Mouse (Mus musculus): ENCODE measurements around the gene Gm21974. TPM values are rescaled to one million over a fixed set of nuclear protein-coding genes. Genes with fewer than 3 reads are reported as not detected.

Gm21974 gene
- total RNA-seq, 1 experiment from 2014 or later: not detected

- ATAC-seq (ENCODE audit: extremely low read depth, insufficient number of reproducible peaks, low FRiP score, poor library complexity, severe bottlenecking): no peak
Observed at GRCm38 (mm10) chr7:127887191-127887590, 8.1 kb downstream of the Gm21974 start.

- no peak for ATAC-seq (ENCODE audit: extremely low read depth, insufficient number of reproducible peaks, low FRiP score, poor library complexity, severe bottlenecking)
Observed at GRCm38 (mm10) chr7:127886551-127886950, 8.7 kb downstream of the Gm21974 start.

DNA sequence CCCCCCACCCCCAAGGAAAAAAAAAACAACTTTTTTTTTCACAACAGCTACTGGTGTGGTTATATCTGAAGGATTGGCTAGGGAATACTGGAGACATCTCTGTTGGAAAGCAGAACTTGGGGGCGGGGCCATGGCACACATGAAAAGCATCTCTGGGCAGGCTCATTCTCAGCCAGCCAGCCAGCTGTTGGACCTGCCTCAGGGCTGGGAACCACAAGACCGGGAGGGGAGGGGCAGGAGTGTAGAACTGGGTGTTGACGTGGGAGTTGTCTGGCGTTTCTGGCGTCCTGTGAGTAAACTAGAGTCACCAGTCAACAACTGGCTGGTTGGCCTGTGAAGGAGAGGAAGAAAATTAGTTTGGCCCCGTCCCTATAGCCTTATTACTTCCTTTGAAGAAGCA lies 9.3 kb downstream of the Gm21974 start:
- no peak for ATAC-seq (ENCODE audit: extremely low read depth, insufficient number of reproducible peaks, low FRiP score, poor library complexity, severe bottlenecking)

- no peak for ATAC-seq (ENCODE audit: extremely low read depth, insufficient number of reproducible peaks, low FRiP score, poor library complexity, severe bottlenecking)
Observed at GRCm38 (mm10) chr7:127880431-127880830, 14.8 kb downstream of the Gm21974 start.

- no peak for ATAC-seq (ENCODE audit: extremely low read depth, insufficient number of reproducible peaks, low FRiP score, poor library complexity, severe bottlenecking)
Observed at GRCm38 (mm10) chr7:127879301-127879700, 16.0 kb downstream of the Gm21974 start.

DNA sequence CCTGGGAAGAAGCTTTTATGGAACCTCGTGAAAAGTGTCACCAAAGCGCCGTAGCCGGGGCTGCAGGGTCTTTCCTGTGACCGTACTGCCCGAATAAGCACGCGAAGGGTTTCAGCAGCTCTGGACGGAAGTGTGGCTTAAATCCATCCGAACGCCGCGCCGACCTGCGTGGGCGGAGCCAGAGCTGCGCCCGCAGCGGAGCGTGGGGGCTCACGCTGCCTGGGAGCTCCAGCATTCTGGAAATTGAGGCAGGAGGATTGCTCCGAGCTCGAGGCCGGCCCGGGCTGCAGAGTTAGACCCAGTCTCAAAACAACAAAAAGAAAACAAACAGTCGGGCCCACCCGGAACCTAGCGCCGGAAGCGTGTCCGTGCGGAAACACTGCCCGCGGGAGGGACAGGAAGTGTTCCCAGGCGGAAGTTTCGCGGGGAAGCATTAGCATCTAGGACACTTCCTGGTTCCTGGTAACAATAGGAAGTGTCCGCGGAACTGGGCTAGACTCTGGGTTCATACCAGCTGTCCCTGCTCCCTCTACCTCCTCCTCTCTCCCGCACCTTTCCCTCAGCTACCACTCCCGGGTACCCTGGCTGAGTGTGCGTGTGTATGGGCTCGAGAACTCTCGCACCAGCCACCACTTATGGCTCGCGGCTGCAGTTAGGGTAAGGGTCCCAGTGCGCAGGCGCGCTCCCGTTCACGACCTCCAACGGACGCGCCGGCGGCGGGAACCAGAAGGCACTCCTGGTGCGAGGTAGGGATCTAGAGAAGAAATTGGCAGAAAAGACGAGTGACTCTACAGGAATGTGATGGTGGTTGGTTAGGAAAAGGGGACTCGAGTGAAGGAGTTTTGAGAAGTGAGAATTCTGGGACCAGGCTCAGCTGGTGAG lies 18.5 kb downstream of the Gm21974 start, which contains the start of gene Zfp668:
Gene Zfp668 (minus strand): TSS at position 362 of the 882 bp plus-strand sequence.
- peak; percentile 65 for ATAC-seq (ENCODE audit: extremely low read depth, insufficient number of reproducible peaks, low FRiP score, poor library complexity, severe bottlenecking)

DNA sequence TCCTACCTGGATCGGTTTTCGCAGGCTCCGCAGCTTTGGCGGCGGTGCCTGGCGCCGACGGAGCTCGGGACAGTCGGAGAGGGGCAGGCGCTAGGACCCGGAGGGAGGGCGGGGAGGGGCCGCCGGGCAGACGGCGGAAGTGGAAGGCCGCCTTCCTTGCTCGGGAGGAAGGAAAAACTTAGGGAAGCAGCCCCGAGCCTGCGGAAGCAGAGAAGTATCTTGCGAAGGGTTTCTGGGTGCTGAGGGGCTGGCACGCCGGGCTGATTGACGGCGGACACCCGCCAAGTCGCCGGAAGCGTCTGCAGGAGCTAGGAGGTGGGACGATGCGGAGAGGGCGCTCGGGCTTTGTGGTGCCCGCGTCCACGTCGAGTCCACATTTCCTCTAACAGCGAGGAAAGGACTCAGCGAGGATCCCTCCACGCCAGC lies 19.2 kb downstream of the Gm21974 start, which contains the start of gene Zfp646:
Gene Zfp646 (plus strand): TSS at position 181 of the 426 bp plus-strand sequence.
- peak; percentile 33 for ATAC-seq (ENCODE audit: extremely low read depth, insufficient number of reproducible peaks, low FRiP score, poor library complexity, severe bottlenecking)

- peak; percentile 59 for ATAC-seq (ENCODE audit: extremely low read depth, insufficient number of reproducible peaks, low FRiP score, poor library complexity, severe bottlenecking)
Observed at GRCm38 (mm10) chr7:127875627-127876001, 19.6 kb downstream of the Gm21974 start.

DNA sequence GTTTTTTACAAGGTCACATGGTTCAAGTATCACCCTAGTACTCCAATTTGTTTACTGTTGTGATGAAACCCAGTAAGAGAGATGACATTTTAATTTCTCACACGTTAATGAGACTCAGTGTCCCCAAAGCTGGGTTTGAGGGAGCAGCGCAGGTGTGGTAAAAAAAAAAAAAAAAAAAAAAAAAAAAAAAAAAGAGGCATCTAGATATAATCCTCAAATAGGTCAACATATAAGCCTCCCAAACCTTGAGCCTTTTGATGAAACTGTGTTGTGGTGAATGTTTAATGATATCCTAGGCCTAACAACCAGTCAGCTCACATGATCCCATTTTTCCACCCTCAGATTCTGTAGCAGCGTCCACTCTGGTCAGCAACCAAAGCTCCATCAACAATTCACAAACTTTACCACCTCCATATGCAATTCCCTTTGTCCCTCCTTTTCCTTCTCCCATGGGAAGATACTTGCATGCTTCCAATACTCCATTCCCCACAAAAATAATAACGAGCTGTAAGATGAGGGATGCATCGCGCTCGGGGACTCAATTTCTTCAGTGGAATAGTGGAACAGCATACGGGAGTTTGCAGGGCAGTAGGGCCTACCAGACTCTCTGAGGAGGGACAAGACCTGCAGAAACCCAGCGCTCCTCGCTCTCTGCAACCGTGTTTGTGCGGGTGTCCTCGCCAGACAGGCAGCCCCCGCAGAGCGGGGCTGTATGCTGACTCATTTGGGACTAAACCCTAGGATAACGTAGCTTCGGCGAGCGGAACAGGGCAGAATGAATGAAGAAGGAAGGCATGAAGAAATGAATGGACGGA lies 20.2 kb downstream of the Gm21974 start:
- no peak for ATAC-seq (ENCODE audit: extremely low read depth, insufficient number of reproducible peaks, low FRiP score, poor library complexity, severe bottlenecking)

GRCm38 (mm10) chr7:127870136-127870821 lies 25.0 kb downstream of the Gm21974 start:
- ATAC-seq (ENCODE audit: extremely low read depth, insufficient number of reproducible peaks, low FRiP score, poor library complexity, severe bottlenecking): no peak

GRCm38 (mm10) chr7:127869149-127869810 lies 26.0 kb downstream of the Gm21974 start:
- ATAC-seq (ENCODE audit: extremely low read depth, insufficient number of reproducible peaks, low FRiP score, poor library complexity, severe bottlenecking): no peak

DNA sequence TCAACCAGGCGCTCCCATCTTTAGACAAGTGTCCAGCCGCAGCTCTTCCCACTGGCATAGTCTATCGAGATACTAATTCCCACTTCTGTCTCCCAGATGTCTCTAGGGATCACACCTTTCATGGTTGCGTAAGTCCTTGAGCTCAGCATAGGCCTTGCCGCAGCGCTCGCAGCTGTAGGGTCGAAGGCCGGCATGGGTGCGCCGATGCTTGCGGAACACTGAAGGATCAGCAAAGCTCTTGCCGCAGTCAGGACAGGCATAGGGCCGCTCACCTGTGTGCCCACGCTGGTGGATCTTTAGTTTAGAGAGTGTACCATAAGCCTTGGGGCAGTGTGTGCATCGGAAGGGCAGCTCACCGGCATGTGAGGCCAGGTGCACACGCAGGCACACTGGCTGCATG lies 27.6 kb downstream of the Gm21974 start:
- ATAC-seq (ENCODE audit: extremely low read depth, insufficient number of reproducible peaks, low FRiP score, poor library complexity, severe bottlenecking): no peak

- no peak for ATAC-seq (ENCODE audit: extremely low read depth, insufficient number of reproducible peaks, low FRiP score, poor library complexity, severe bottlenecking)
Observed at GRCm38 (mm10) chr7:127866434-127866833, 28.8 kb downstream of the Gm21974 start.

DNA sequence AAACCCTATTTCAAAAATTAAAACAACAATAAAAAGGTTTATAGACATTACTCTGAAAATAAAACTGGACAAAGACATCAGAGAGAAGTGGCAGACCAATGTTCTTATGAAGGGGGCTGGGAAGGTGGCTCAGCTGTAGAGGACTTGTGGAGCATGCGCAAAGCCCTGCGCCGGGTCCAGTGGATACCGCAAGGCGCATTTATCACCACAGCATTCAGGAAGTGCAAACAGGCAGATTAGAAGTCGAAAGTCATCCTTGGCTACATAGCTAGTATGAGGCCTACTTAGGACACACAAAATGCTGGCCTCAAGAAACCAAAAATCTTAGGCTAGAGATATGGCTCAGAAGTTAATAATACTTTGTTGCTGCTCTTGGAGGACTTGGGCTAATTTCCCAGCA lies 37.0 kb downstream of the Gm21974 start:
- no peak for ATAC-seq (ENCODE audit: extremely low read depth, insufficient number of reproducible peaks, low FRiP score, poor library complexity, severe bottlenecking)

GRCm38 (mm10) chr7:127850906-127851305 lies 44.3 kb downstream of the Gm21974 start:
- no peak for ATAC-seq (ENCODE audit: extremely low read depth, insufficient number of reproducible peaks, low FRiP score, poor library complexity, severe bottlenecking)

DNA sequence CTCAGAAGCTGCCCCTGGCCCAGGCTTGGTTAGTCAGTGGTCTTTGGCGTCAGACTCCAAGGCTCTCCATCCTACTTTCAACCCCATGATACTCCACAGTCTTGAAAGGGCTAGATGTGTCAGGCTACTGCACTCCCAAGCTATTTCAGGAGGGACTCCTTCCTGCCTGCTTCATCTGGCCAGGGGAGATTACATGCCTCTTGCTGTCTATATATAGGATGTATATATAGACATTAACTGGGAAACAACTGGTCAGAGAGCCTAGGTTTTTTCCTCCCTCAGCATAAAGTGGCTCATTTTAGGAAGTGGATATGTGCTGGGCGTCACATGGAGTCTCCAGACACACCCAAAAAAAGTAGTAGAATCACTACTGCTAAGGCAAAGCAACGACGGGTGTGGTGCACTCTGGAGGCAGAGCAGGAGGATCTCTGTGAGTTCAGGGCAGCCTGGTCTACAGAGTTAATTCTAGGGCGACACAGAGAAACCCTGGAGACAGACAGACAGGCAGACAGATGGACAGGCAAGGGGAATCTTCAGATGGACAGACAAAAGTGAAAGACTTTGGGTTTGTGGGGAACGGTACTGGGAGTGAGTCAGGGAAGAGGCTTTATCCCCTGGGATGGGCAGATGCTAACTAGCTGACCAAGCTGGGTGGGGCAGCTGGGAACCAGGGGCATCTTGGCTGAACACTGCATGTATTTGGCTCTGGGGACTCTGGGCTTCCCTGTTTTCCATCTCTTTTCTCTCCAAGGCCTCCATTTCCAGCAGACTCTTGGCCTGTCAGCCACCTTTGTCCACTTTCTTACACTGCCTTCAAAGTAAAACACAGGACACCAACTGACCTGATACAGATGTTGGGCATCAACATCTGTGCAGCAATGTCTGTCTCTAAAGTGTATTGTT lies 45.0 kb downstream of the Gm21974 start:
- no peak for ATAC-seq (ENCODE audit: extremely low read depth, insufficient number of reproducible peaks, low FRiP score, poor library complexity, severe bottlenecking)

DNA sequence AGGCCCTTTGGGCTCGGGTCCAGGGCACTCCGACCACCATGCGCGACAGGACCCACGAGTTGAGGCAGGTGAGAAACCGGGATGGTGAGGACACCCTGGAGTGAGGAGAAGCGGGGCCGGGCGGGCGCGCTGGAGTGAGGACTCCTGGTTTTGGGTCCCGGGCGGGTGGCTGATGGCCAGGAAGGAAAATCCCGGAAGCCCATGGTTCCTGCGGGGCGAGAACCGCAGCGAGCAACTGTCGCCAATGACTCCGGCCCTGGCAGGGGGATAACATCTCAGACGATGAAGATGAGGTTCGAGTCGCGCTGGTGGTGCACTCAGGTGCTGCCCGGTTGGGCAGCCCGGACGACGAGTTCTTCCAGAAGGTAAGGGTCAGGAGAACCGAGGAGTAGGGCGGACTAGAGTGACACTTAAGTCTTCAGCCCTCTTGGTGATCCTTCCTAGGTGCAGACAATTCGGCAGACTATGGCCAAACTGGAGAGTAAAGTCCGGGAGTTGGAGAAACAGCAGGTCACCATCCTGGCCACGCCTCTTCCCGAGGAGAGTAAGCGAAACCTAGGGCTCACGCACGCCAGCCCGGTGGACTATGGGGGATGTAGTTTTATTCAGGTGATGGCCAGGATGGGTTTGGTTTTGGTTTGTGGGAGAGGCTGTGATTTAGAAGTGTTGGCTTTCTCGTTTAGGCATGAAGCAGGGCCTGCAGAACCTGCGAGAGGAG lies 53.1 kb downstream of the Gm21974 start:
- ATAC-seq (ENCODE audit: extremely low read depth, insufficient number of reproducible peaks, low FRiP score, poor library complexity, severe bottlenecking): peak; percentile 80

Data from neutrophil, adult 5-6 weeks (primary cell).